Mouse (Mus musculus) left cerebral cortex, postnatal 14 days (tissue): Measurements from ENCODE around the gene Gnat1. TPM values are rescaled to one million over a fixed set of nuclear protein-coding genes. Genes with fewer than 3 reads are reported as not detected.

Experiments
- DNase-seq, 2 experiments: peaks; one replicate each; pipeline ENCODE4 v3.0.0; 2021 to 2022; ENCODE audit warnings: low spot score in 2 of 2, mixed read lengths in 1 of 2
- intact Hi-C: fragments of 180-260 bp; cut with DNase I; formaldehyde crosslinking; loops from one replicate; pipeline ENCODE4 v1.15.1; 2025
- total RNA-seq, 2 experiments: library from RNA; stranded (reverse); gene quantifications; 2 replicates each; pipeline ENCODE4 v1.2.3; 2021

The Gnat1 gene
- total RNA-seq, 2 experiments from 2014 or later, result 0.42 to 0.66 TPM

DNA sequence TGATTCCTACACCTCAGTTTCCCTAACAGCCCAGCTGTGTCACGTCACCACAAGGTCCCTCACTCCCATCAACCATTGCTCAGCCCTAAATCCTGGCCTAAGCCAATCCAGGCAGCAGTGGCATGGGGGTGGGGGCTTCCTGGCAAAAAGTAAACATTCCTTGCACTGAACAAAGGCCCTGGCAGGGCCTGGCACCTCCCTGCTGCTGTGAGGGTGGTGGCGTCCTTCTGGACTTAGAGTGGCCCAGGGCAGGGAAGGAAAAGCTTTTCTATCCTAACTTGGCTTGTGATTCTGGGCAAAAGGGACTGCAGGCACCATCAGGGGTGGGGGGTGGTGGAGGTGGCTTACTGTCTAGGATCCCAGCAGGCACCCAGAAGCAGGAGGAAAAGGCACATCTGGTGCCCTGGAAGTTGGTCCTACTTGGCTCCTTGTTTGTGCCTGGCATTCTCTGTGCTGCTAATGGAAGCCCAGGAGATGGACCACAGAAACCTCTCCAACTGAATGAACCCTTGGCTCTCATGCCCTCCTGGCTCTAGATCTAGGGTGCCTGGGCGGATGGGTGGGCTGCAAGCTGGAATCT lies 23.2 kb upstream of the Gnat1 start:
- DNase-seq, result no peak
- intact Hi-C loops, result no loop called here

DNA sequence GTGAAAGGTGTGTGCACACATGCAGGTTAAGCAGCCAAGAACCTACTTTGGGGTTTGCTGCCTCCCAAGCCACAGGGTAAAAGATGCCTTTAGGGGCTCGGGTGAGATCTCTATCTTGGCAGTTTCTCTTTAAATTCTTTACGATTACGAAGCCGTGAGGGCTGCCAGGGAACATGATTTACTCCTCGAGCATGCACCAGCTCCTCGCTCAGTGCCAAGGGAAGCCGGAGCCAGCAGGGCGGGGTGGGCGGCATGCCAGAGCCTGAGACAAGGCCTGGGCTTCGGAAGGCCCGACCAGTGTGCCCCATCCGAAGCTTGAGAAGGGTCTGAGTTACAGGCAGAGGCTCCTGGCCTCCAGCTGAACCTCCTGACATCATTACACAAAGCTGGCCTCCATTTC lies 22.1 kb upstream of the Gnat1 start:
- peak; percentile 80 to 92 for DNase-seq
- intact Hi-C loops, result no loop called here

GRCm38 (mm10) chr9:107700114-107700571 lies 20.6 kb upstream of the Gnat1 start:
- intact Hi-C loops, result no loop called here
- peak; percentile 54 to 69 for DNase-seq

DNA sequence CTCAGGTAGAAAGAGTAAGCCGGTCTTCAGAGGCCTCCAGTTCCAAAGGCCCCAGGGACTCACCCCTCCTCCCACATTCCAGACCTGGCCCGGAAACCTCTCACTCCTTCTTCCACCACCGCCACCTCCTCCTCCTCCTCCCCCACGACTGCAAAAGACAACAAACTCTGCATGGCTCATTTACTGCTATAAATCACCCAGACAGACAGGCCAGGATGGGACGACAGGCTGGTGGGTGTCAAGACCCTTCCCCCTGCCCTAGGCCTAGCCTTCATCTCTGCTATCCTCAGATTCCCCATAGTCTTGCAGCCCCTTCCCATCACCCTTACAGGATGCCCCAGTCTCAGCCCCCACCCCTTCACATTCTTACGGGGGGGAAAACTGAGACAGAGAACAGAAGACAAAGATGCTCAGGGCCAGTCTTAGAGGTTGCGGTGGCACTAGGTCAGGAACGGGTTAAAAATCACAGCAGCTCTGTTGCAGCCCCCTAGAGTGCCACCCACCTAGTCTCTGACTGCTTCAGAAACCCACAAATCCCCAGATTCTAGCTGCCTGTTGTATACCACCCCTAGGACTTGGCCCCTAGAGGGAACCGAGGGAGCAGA lies 20.0 kb upstream of the Gnat1 start:
- intact Hi-C loops, result no loop called here

GRCm38 (mm10) chr9:107698611-107699190 lies 19.2 kb upstream of the Gnat1 start:
- DNase-seq, result no peak
- intact Hi-C loops, result no loop called here

More for the DNA sequence above, 20.0 kb upstream of the Gnat1 start:
- no peak for DNase-seq

GRCm38 (mm10) chr9:107697811-107698521 lies 18.5 kb upstream of the Gnat1 start:
- intact Hi-C loops, result no loop called here
- DNase-seq, result no peak

DNA sequence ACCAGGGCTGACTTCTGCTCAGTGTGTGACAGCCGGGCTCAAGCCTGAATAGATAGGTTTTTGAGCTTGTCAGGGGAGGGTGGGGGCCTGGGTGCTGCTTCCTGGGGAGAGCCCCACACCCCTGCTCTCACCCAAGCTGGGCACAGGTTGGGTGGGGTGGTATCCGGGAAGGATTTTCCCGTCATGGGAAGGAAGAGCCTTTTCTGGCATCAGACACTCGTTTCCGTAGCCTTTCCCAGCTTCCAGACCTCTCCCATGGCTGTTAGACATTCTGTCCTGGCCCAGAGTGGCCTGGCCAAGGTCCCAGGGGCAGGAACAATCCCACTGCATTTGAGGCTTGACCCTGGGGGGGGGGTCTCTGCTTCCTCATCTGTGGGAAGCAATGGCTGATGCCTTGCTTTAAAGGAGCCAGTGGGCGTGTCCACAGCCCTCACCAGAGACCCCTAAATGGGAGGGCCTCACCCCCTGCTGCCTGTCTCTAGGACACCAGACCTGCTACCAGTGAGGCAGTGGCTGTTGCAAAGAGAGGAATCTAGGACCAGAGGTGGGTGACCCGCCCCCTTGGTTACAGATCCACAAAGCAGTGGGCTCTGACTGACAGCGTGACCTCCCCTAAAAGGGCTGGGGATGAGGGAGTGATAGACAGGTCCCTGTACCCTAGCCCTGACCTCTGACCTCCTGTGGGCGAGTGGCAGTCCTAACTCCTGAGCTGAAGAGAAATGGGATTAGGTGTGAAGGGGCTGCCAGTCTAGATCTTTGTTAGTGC lies 17.5 kb upstream of the Gnat1 start:
- DNase-seq, result no peak
- intact Hi-C loops, result no loop called here

- no peak for DNase-seq
- intact Hi-C loops, result no loop called here
Measured at GRCm38 (mm10) chr9:107696106-107696479, 16.6 kb upstream of the Gnat1 start.

GRCm38 (mm10) chr9:107695441-107696105 lies 16.1 kb upstream of the Gnat1 start:
- intact Hi-C loops, result no loop called here
- DNase-seq, result no peak

- intact Hi-C loops, result no loop called here
- DNase-seq, result no peak
Measured at GRCm38 (mm10) chr9:107694627-107695026, 15.1 kb upstream of the Gnat1 start.

DNA sequence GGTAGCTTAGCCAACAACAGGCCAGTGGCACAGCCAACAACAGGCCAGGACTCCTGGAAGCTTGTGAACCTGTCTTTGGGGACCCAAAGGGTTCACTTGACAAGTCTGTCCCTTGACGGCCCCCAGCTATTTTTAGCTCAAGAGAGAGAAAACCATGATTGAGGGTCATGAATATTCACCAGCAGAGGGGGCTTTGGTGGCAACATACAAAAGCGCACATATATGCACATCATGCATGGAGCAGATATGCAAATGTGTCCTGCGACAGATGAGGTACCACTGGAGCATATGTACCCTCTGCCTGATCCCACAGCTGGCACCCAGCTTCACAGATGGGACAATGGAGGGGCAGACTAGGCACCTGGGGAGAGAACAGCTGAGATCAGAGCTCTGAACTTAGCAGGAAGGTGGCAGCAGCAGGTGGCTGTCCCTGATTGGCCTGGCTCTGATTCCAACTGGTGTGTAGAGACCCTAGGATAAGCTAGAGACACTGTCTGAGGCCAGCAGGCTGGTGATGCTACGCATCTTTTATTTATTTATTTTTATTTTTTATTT lies 14.0 kb upstream of the Gnat1 start:
- intact Hi-C loops, result no loop called here
- DNase-seq, result no peak

DNA sequence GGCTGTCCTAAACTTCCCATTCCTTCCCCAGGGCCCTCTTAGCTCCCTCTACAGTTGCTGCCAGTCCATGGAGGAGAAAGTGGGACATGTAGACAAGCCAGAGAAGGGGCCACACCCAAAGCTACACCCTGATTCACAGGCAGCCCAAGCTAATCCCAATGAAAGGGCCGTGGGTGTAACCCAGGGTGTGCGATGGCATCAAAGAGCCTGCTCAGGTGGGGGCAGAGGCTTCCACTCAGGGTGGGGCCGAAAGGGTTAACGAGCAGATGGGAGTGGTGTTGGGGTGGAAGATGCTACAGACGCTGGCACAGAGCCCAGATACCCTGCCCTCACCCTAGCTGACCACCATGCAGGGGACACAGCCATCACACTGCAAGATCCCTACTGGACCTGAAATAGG lies 13.3 kb upstream of the Gnat1 start:
- no peak for DNase-seq
- intact Hi-C loops, result no loop called here

- DNase-seq, result no peak
- intact Hi-C loops, result no loop called here
Measured at GRCm38 (mm10) chr9:107690391-107690790, 10.9 kb upstream of the Gnat1 start.

GRCm38 (mm10) chr9:107688939-107689338 lies 9.4 kb upstream of the Gnat1 start:
- DNase-seq, result no peak
- intact Hi-C loops, result no loop called here

- no peak for DNase-seq
- intact Hi-C loops, result no loop called here
Measured at GRCm38 (mm10) chr9:107688415-107688814, 8.9 kb upstream of the Gnat1 start.

GRCm38 (mm10) chr9:107685231-107685981 lies 5.9 kb upstream of the Gnat1 start:
- DNase-seq, result peak; percentile 61 to 65
- intact Hi-C loops, result loop anchor here (1.0 kb wide), 1 partner anchor 53 kb away; no protein-coding TSS in a partner anchor

DNA sequence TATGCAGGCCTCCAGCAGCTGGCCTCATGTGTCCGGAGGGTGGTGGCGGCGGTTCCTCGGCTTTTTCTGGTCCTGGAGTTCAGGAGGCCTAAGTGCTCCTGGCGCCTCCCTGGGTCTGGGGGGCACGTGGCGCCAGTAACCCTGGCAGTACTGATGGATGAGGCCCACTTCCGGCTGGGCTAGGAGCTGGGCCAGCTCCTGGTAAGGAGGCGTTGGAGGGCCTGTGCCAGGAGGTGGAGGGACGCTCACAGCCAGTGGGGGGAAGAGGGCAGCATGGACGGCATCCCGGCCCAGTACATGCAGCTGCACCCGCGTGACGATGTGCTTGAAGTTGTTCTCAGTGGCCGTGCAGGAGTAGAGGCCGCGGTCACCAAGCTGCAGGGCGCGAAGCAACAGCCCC lies 2.9 kb upstream of the Gnat1 start:
- intact Hi-C loops, result no loop called here
- no peak for DNase-seq

GRCm38 (mm10) chr9:107678861-107679260 lies 651 bp downstream of the Gnat1 start:
- DNase-seq, result no peak
- intact Hi-C loops, result no loop called here
